Mouse (Mus musculus) granulocyte monocyte progenitor cell, adult 5-6 weeks (primary cell): ENCODE data around the gene Prkch. TPM values are rescaled to one million over a fixed set of nuclear protein-coding genes. Genes with fewer than 3 reads are reported as not detected.

Experiments
- ATAC-seq: replicated peaks from 2 replicates; pipeline ENCODE4 v1.8.0; 2016; ENCODE audit warnings: mild to moderate bottlenecking, moderate TSS enrichment, inconsistent platforms; ENCODE audit not compliant: poor library complexity, severe bottlenecking
- total RNA-seq, 2 experiments: library from RNA; stranded (forward) in 1 of 2; stranded (reverse) in 1 of 2; fragments of 200-712, 200-1000 nt in 1 of 2; fragments of >200 nt in 1 of 2; fragmentation: Nextera tagmentation in 1 of 2; gene quantifications; 2 replicates each; pipeline ENCODE4 v1.2.3; 2014 to 2017

Prkch gene
- total RNA-seq, 2 experiments from 2014 or later, result 0.99 to 2.6 TPM

GRCm38 (mm10) chr12:73670739-73671138 is 86.1 kb downstream of the Prkch start:
- no peak for ATAC-seq

GRCm38 (mm10) chr12:73671540-73671939 is 86.9 kb downstream of the Prkch start:
- ATAC-seq, result peak; percentile 58

GRCm38 (mm10) chr12:73672007-73672406 is 87.4 kb downstream of the Prkch start:
- no peak for ATAC-seq

GRCm38 (mm10) chr12:73673783-73674182 is 89.2 kb downstream of the Prkch start:
- no peak for ATAC-seq

GRCm38 (mm10) chr12:73675212-73675611 is 90.6 kb downstream of the Prkch start:
- no peak for ATAC-seq

GRCm38 (mm10) chr12:73679400-73679801 is 94.8 kb downstream of the Prkch start:
- ATAC-seq, result no peak

GRCm38 (mm10) chr12:73682921-73683346 is 98.3 kb downstream of the Prkch start:
- ATAC-seq, result no peak

GRCm38 (mm10) chr12:73685875-73686274 is 101.3 kb downstream of the Prkch start:
- ATAC-seq, result no peak

- ATAC-seq, result no peak
Measured at GRCm38 (mm10) chr12:73686456-73686855, 101.9 kb downstream of the Prkch start.

GRCm38 (mm10) chr12:73687077-73688035 is 102.8 kb downstream of the Prkch start:
- peak; percentile 90 for ATAC-seq

GRCm38 (mm10) chr12:73692321-73692720 is 107.7 kb downstream of the Prkch start:
- ATAC-seq, result no peak

- ATAC-seq, result peak; percentile 95
Measured at GRCm38 (mm10) chr12:73693347-73693746, 108.8 kb downstream of the Prkch start.

GRCm38 (mm10) chr12:73694690-73695089 is 110.1 kb downstream of the Prkch start:
- ATAC-seq, result no peak

- ATAC-seq, result no peak
Measured at GRCm38 (mm10) chr12:73695110-73695509, 110.5 kb downstream of the Prkch start.

- ATAC-seq, result no peak
Measured at GRCm38 (mm10) chr12:73696084-73696483, 111.5 kb downstream of the Prkch start.

- ATAC-seq, result no peak
Measured at GRCm38 (mm10) chr12:73696946-73697345, 112.3 kb downstream of the Prkch start.

- no peak for ATAC-seq
Measured at GRCm38 (mm10) chr12:73698436-73698835, 113.8 kb downstream of the Prkch start.

GRCm38 (mm10) chr12:73698841-73699240 is 114.2 kb downstream of the Prkch start:
- ATAC-seq, result no peak

- peak; percentile 33; the same call in 1 of the 2 replicates for ATAC-seq
Measured at GRCm38 (mm10) chr12:73699471-73700186, 115.0 kb downstream of the Prkch start.

GRCm38 (mm10) chr12:73700544-73701069 is 116.0 kb downstream of the Prkch start:
- ATAC-seq, result no peak; the same call in 1 of the 2 replicates

- ATAC-seq, result peak; percentile 71
Measured at GRCm38 (mm10) chr12:73701999-73702398, 117.4 kb downstream of the Prkch start.
